Mouse (Mus musculus) embryonic facial prominence, embryonic 11.5 days (tissue): Measurements from ENCODE around the gene Kcnh8. TPM values are rescaled to one million over a fixed set of nuclear protein-coding genes. Genes with fewer than 3 reads are reported as not detected.

ENCODE experiments used
- ATAC-seq: fragments of 200-750 bp; cut with Nextera tagmentation; replicated peaks from 2 replicates; pipeline ENCODE4 v1.8.0; 2017; ENCODE audit warnings: low read depth; ENCODE audit not compliant: insufficient number of reproducible peaks, low FRiP score, low TSS enrichment
- DNase-seq: peaks from one replicate; pipeline ENCODE4 v3.0.0-alpha.2; 2015; ENCODE audit warnings: low spot score
- H3K27ac ChIP-seq: fragments of 300-500 bp; sonication (generic); replicated peaks from 2 replicates; pipeline ENCODE4 v1.5.1; 2014; ENCODE audit warnings: mild to moderate bottlenecking, low read depth, low read length, control low read depth
- H3K27me3 ChIP-seq: fragments of 300-500 bp; sonication (generic); 2 replicates; pipeline ENCODE4 v1.6.1; 2014; ENCODE audit warnings: mild to moderate bottlenecking, low read length, moderate library complexity, mixed read lengths; ENCODE audit not compliant: control insufficient read depth, insufficient read depth
- H3K36me3 ChIP-seq: fragments of 300-500 bp; sonication (generic); replicated peaks from 2 replicates; pipeline ENCODE4 v1.6.1; 2014; ENCODE audit warnings: low read depth, mild to moderate bottlenecking, low read length, moderate library complexity, mixed read lengths; ENCODE audit not compliant: control insufficient read depth, insufficient read depth
- H3K4me1 ChIP-seq: fragments of 300-500 bp; sonication (generic); 2 replicates; pipeline ENCODE4 v1.6.1; 2014; ENCODE audit warnings: low read length, mixed read lengths; ENCODE audit not compliant: control insufficient read depth, insufficient read depth
- H3K4me2 ChIP-seq: fragments of 300-500 bp; sonication (generic); 2 replicates; pipeline ENCODE4 v1.6.1; 2014; ENCODE audit warnings: low read depth, mild to moderate bottlenecking, control low read depth, low read length, moderate library complexity
- H3K4me3 ChIP-seq: fragments of 300-500 bp; sonication (generic); 2 replicates; pipeline ENCODE4 v1.5.1; 2014; ENCODE audit warnings: low read depth, low read length, control low read depth
- H3K9ac ChIP-seq: fragments of 300-500 bp; sonication (generic); replicated peaks from 2 replicates; pipeline ENCODE4 v1.6.1; 2014; ENCODE audit warnings: mild to moderate bottlenecking, control low read depth, low read length
- H3K9me3 ChIP-seq: fragments of 300-500 bp; sonication (generic); replicated peaks from 2 replicates; pipeline ENCODE4 v1.6.1; 2016; ENCODE audit warnings: mild to moderate bottlenecking, low read length, inconsistent platforms, mixed read lengths; ENCODE audit not compliant: control insufficient read depth
- WGBS: fragments of 180-500 bp; shearing (Covaris S2); extraction: QIAGEN DNeasy Blood & Tissue Kit; methylation state at CpG from one replicate; pipeline ENCODE4 v1.1.7; 2014; 5-methylcytosine and 5-hydroxymethylcytosine counted together
- polyA plus RNA-seq: library from polyadenylated mRNA; unstranded; fragments of >200 nt; fragmentation: Nextera tagmentation; extraction: Ambion mirVana; gene quantifications from 2 replicates; pipeline ENCODE4 v1.2.1, GENCODE M21; 2014

The Kcnh8 gene
- polyA plus RNA-seq = 0.88 and 1.6 TPM in 2 replicates

DNA sequence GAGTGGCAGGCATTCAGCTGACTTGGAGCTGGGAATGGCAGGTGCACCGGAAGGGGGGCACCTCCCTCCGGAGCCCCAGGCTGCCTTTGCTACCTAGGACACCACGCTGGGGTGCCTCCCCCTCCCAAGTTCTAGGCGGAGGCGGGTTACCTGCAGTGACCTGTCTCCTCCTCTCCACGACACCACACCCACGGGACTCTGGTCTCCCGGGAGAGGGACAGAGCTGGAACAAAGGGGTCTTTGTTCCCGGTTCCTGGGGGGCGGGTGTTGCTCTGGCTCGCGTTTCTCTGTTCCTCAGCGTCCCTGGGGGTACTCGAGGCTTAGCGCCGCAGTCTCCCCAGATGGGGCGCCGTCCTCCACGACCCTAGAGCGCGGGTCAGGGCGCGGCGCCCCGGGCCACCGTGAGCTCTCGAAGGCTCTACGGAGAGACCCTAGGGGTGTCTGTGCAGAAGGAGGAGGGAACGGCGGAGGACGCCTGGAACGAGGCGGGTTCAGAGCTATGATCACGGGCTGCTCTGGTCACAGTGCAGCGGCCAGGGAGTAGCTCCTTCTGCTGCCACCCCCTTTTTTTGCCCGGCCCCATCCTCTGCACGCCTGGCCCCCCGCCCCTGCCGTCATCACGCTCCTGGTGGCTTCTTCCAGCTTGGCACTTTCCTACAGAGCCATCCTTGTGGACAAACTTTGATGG, at the start of gene Kcnh8:
Gene Kcnh8 (plus strand): TSS at position 617 of the 688 bp plus-strand sequence.
- WGBS = under 1% methylated on average over 39 of the region's 40 CpGs
- Histone ChIP-seq H3K4me1 (peaks cover 2% of the 10 kb centered on the region; the same call in 1 of the 2 replicates), H3K4me2 (peak within 1 kb of the TSS; percentile 60), H3K36me3 (no peaks in the 10 kb centered on the region), H3K27me3 (peaks cover 16% of the 10 kb centered on the region), H3K9me3 (no peaks in the 10 kb centered on the region), H3K9ac (peak within 1 kb of the TSS; percentile 41), H3K27ac (no peak within 1 kb of the TSS), H3K4me3 (peak within 1 kb of the TSS; percentile 39)
- DNase-seq (peak; percentile 12), ATAC-seq (peak; percentile 78)

GRCm38 (mm10) chr17:52559961-52560720, 42.4 kb upstream of the Kcnh8 start:
- peak; percentile 70; the same call in 1 of the 2 replicates for ATAC-seq
- Histone ChIP-seq H3K4me2 (no peak overlapping the region), H3K4me1 (no peaks in the 10 kb centered on the region), H3K9ac (no peak overlapping the region), H3K27ac (no peak overlapping the region), H3K4me3 (no peak overlapping the region), H3K36me3 (no peaks in the 10 kb centered on the region), H3K27me3 (no peaks in the 10 kb centered on the region), H3K9me3 (no peaks in the 10 kb centered on the region)
- DNase-seq = peak; percentile 76
- 32% methylated on average over 13 of the region's 13 CpGs for WGBS

DNA sequence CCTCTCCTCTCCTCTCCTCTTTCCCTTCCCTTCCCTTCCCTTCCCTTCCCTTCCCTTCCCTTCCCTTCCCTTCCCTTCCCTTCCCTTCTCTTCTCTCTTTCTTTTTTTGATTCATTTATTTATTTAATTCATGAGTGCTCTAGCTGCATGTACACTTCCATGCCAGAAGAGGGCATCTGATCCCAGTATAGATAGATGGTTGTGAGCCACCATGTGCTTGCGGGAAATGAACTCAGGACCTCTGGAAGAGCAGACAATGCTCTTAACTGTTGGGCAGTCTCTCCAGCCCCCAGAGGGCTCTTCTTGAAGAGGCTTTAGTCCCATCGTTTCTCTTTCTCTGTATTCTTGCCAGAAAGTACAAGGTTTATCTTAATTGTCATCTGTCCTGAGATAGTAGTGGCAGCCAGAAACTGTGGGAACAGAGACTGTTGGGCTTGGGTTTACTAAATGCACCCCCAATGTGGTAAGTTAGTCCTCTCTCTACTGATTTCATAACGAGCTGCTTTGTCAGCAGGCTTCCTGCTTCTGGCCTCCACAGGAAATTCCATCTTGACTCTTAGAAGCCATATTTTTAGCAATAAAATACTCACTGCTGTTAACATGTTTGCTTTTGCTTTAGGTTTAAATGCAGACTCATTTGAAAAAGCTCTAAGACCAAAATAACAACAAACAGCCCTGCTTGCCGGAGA, 36.9 kb upstream of the Kcnh8 start:
- 58% methylated on average over 4 of the region's 4 CpGs for WGBS
- Histone ChIP-seq H3K27me3 (no peaks in the 10 kb centered on the region), H3K9ac (no peak overlapping the region), H3K4me1 (no peaks in the 10 kb centered on the region), H3K4me2 (no peak overlapping the region), H3K4me3 (no peak overlapping the region), H3K36me3 (no peaks in the 10 kb centered on the region), H3K27ac (no peak overlapping the region), H3K9me3 (no peaks in the 10 kb centered on the region)
- DNase-seq (peak; percentile 5), ATAC-seq (no peak)

DNA sequence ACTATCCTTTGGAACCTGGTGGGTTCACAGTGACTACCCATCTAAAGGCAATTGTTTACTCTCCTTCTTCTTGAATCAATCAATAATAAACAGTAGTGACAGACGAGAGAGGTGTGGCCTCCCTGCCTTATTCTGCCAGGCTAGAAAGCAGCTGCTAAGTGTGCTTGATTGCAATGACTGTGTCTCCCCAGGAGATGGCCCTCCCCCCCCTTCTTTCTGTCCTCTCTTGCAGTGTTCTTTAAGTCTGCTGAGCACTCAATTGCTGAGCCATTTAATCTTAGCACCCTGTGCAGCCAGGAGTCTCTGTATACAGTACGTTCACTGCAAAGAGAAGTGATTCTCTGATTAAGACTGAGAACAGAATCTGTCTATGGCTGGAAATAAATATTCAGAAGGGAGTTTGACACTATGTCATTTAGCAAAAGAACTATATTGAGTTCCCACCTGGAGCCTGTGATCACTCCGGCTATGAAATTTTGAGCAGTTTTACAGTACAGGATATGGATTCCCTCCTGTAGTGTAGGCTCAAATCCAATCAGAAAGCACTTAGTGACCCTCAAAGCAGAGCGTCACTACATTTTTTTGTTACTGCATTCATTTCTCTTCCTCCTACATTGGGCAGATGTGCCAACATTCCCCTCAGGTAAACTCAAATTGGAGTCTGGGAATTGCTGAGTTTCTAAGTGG, 32.8 kb upstream of the Kcnh8 start:
- no peak for ATAC-seq
- H3K9me3 ChIP-seq = no peaks in the 10 kb centered on the region
- WGBS = 78% methylated on average over 4 of the region's 4 CpGs
- H3K36me3 ChIP-seq = no peaks in the 10 kb centered on the region
- no peak overlapping the region for H3K27ac ChIP-seq
- no peak overlapping the region for H3K9ac ChIP-seq
- H3K27me3 ChIP-seq = no peaks in the 10 kb centered on the region
- H3K4me2 ChIP-seq = no peak overlapping the region
- DNase-seq = peak; percentile 17
- H3K4me3 ChIP-seq = no peak overlapping the region
- no peaks in the 10 kb centered on the region for H3K4me1 ChIP-seq

- 62% methylated on average over 4 of the region's 4 CpGs for WGBS
- no peak overlapping the region for H3K4me2 ChIP-seq
- H3K36me3 ChIP-seq = no peaks in the 10 kb centered on the region
- H3K4me3 ChIP-seq = no peak overlapping the region
- DNase-seq (no peak), ATAC-seq (no peak)
- no peak overlapping the region for H3K9ac ChIP-seq
- no peaks in the 10 kb centered on the region for H3K4me1 ChIP-seq
- H3K9me3 ChIP-seq = no peaks in the 10 kb centered on the region
- H3K27me3 ChIP-seq = no peaks in the 10 kb centered on the region
- no peak overlapping the region for H3K27ac ChIP-seq
Observed at GRCm38 (mm10) chr17:52572229-52572628, 30.3 kb upstream of the Kcnh8 start.

DNA sequence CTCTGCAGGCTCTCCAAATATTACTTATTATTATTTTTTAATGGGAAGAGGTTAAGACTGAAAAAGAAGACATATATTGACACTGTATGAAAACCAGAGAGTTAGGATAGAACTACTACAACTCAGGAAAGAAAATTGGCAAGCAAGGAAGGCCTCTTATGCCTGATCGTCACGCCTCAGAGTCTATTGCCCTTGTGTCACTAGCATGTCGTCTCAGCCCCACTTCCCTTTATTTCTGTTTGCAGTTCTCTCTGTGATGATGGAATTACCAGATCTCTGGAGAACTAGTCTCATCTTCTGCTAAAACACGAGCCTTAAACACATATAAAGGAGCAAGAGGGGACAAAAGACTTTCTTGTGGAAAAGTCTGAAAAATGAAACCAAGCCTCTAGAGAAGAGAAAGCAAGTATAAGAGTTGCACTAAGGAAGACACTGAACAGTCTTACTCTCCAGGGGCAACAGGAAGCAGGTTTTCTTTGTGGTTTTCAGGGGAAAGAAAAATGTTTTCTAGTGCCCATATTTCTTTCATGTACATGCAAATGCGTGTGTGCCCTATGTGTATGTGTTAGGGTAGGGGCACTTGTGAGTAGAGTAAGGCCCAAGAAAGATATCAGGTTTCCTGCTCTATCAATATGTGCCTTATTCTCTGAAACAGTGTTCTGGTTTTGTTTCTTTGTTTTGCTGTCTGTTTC, 10.9 kb upstream of the Kcnh8 start:
- Histone ChIP-seq H3K36me3 (no peaks in the 10 kb centered on the region), H3K9ac (no peak overlapping the region), H3K27ac (no peak overlapping the region), H3K27me3 (no peaks in the 10 kb centered on the region), H3K4me3 (no peak overlapping the region), H3K4me1 (no peaks in the 10 kb centered on the region), H3K9me3 (no peaks in the 10 kb centered on the region), H3K4me2 (no peak overlapping the region)
- 80% methylated on average over 5 of the region's 5 CpGs for WGBS
- DNase-seq (no peak), ATAC-seq (no peak)

- H3K9me3 ChIP-seq = no peaks in the 10 kb centered on the region
- H3K9ac ChIP-seq = no peak overlapping the region
- H3K4me3 ChIP-seq = no peak overlapping the region
- WGBS = 82% methylated on average over 3 of the region's 3 CpGs
- no peak overlapping the region for H3K4me2 ChIP-seq
- ATAC-seq = no peak
- DNase-seq = no peak
- no peak overlapping the region for H3K27ac ChIP-seq
- peaks cover 16% of the 10 kb centered on the region for H3K27me3 ChIP-seq
- H3K36me3 ChIP-seq = no peaks in the 10 kb centered on the region
- peaks cover 2% of the 10 kb centered on the region; the same call in 1 of the 2 replicates for H3K4me1 ChIP-seq
Observed at GRCm38 (mm10) chr17:52599141-52599540, 3.4 kb upstream of the Kcnh8 start.
